Mouse (Mus musculus) MEL-GATA-1-ER (cell line): ENCODE measurements around the gene Tgm6.
A peak's percentile ranks its signal among the peaks of the same experiment; 100 is the strongest.

Experiments used
- DNase-seq: peaks from one replicate; pipeline ENCODE4 v3.0.0-alpha.2; 2012; ENCODE audit warnings: low read depth; ENCODE audit errors: extremely low read depth

The Tgm6 gene

GRCm38 (mm10) chr2:130178381-130178705 lies 66.1 kb downstream of the Tgm6 start:
- DNase-seq = no peak

GRCm38 (mm10) chr2:130178706-130179506 lies 66.7 kb downstream of the Tgm6 start, which contains the start of gene Snrpb:
Gene Snrpb, minus strand, starts transcription at chr2:130179403.
- peak; percentile 75 for DNase-seq

GRCm38 (mm10) chr2:130179507-130180019 lies 67.3 kb downstream of the Tgm6 start:
- no peak for DNase-seq

- no peak for DNase-seq
These were observed 76.2 kb downstream of the Tgm6 start for GRCm38 (mm10) chr2:130188391-130188790.

GRCm38 (mm10) chr2:130194894-130195293 lies 82.7 kb downstream of the Tgm6 start, which contains the start of gene Tmc2:
Gene Tmc2, plus strand, starts transcription at chr2:130195194.
- DNase-seq = no peak

- no peak for DNase-seq
These were observed 88.7 kb downstream of the Tgm6 start for GRCm38 (mm10) chr2:130200961-130201360.
